Mouse (Mus musculus) ES-Bruce4 (cell line): ENCODE data around the gene Akap2.

Experiments
- CTCF ChIP-seq: IDR thresholded peaks from one replicate; pipeline ENCODE4 v1.8.1; 2011; ENCODE audit warnings: low read depth, low read length
- POLR2A ChIP-seq: IDR thresholded peaks from one replicate; pipeline ENCODE4 v1.8.1; 2011; ENCODE audit warnings: low read length; ENCODE audit not compliant: insufficient read depth

GRCm38 (mm10) chr4:57775582-57775981, 58.1 kb downstream of the Akap2 start:
- TF ChIP-seq CTCF: no peak
- no peak for TF ChIP-seq POLR2A
